Mouse (Mus musculus): ENCODE data around the gene Robo4. TPM values are rescaled to one million over a fixed set of nuclear protein-coding genes. Genes with fewer than 3 reads are reported as not detected.

Gene Robo4
- polyA plus RNA-seq, 1 experiment = 6.6 TPM

DNA sequence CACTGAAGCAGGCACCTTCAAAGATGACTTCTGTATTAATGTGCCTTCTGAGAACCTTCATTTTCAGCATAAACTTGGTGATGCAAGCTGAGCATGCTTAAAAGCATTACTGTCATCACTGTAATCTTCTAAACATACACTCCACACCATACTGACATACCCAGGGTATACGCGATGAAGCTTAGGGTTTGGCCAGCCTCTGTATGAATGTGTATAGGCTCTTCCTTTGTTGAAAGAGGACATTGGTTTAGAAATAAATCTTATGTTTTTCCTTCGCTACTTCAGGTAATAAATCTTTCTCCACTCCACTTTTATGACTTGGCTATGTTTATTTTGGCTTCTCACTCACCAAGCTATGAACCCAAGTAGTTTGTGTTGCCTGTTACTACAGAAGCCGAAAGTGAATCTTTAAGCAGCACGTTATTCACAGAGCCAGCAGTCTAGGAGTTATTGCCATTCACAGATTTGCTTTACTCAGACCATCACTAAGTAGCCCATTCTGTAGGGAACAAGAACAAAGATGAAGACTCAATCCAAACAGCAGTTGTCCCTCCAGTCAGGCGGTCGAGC is 30.4 kb upstream of the Robo4 start:
- Histone ChIP-seq H3K4me3 (ENCODE audit: control insufficient read depth, insufficient read depth, low read length) (no peak overlapping the region), H3K4me1 (replicated peaks; ENCODE audit: control insufficient read depth, insufficient read depth, low read length) (no peaks in the 10 kb centered on the region), H3K27me3 (ENCODE audit: control insufficient read depth, insufficient read depth, low read length) (no peaks in the 10 kb centered on the region), H3K27ac (ENCODE audit: control insufficient read depth, insufficient read depth, low read length) (no peak overlapping the region), H3K36me3 (ENCODE audit: control insufficient read depth, insufficient read depth, low read length) (no peaks in the 10 kb centered on the region)
- TF ChIP-seq POLR2A (IDR thresholded peaks at IDR 0.05; ENCODE audit: control insufficient read depth, extremely low read depth, insufficient read depth, low read length, poor library complexity) (no peak), CTCF (IDR thresholded peaks at IDR 0.05; ENCODE audit: borderline replicate concordance, control insufficient read depth, extremely low read depth, insufficient read depth, low read length, poor library complexity) (no peak)
- no peak for DNase-seq
- 91% methylated on average over 7 of the region's 7 CpGs for WGBS

DNA sequence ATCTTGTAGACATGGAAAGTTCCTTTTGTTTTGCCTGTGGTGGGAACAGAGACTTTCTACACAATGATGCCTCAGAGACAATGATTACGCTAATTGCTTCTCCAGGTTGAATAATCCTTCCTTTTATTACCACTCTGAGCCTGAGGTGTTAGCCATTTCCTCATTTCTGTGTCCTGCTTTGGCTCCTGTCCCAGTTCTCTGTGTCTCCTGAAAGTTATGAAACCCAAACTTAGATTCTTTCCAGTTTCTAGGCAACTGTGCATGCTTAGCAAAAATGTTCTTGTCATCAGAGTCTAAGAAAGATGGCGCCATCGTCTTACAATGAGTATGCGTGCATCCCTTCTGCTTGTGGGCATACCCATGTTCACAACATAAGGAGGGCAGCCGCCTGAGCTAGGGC is 26.0 kb upstream of the Robo4 start:
- 93% methylated on average over 5 of the region's 5 CpGs for WGBS
- DNase-seq = no peak

DNA sequence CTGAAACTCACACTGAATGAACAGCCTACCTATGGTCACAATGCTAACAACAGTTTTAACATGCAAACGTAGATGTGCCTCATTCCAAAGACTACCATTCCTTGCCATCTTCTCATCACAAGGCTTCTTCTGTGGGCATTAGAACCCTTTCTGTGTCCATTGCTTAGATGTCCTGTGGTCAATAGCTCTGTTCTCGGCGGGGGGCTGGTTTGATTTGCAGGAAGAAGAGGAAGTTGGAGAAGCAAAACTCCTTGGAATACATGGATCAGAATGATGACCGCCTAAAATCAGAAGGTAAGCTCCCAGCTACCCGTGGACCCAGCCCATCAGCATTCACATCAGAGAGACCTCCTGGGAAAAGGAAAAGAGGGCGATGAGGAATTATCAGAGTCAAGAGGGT is 18.5 kb upstream of the Robo4 start:
- Histone ChIP-seq H3K36me3 (ENCODE audit: control insufficient read depth, insufficient read depth, low read length) (no peaks in the 10 kb centered on the region), H3K4me3 (ENCODE audit: control insufficient read depth, insufficient read depth, low read length) (no peak overlapping the region), H3K27ac (ENCODE audit: control insufficient read depth, insufficient read depth, low read length) (no peak overlapping the region), H3K4me1 (replicated peaks; ENCODE audit: control insufficient read depth, insufficient read depth, low read length) (no peaks in the 10 kb centered on the region), H3K27me3 (ENCODE audit: control insufficient read depth, insufficient read depth, low read length) (no peaks in the 10 kb centered on the region; the same call in 1 of the 2 replicates)
- DNase-seq = no peak
- 91% methylated on average over 6 of the region's 6 CpGs for WGBS
- no peak for TF ChIP-seq POLR2A (IDR thresholded peaks at IDR 0.05; ENCODE audit: control insufficient read depth, extremely low read depth, insufficient read depth, low read length, poor library complexity)
- TF ChIP-seq CTCF (IDR thresholded peaks at IDR 0.05; ENCODE audit: borderline replicate concordance, control insufficient read depth, extremely low read depth, insufficient read depth, low read length, poor library complexity) = no peak

More for the DNA sequence above, 26.0 kb upstream of the Robo4 start:
- no peak overlapping the region for H3K27ac ChIP-seq (ENCODE audit: control insufficient read depth, insufficient read depth, low read length)
- H3K36me3 ChIP-seq (ENCODE audit: control insufficient read depth, insufficient read depth, low read length) = no peaks in the 10 kb centered on the region
- no peaks in the 10 kb centered on the region for H3K4me1 ChIP-seq (replicated peaks; ENCODE audit: control insufficient read depth, insufficient read depth, low read length)
- TF ChIP-seq POLR2A (IDR thresholded peaks at IDR 0.05; ENCODE audit: control insufficient read depth, extremely low read depth, insufficient read depth, low read length, poor library complexity) (no peak), CTCF (IDR thresholded peaks at IDR 0.05; ENCODE audit: borderline replicate concordance, control insufficient read depth, extremely low read depth, insufficient read depth, low read length, poor library complexity) (no peak)
- no peak overlapping the region for H3K4me3 ChIP-seq (ENCODE audit: control insufficient read depth, insufficient read depth, low read length)
- H3K27me3 ChIP-seq (ENCODE audit: control insufficient read depth, insufficient read depth, low read length) = no peaks in the 10 kb centered on the region

DNA sequence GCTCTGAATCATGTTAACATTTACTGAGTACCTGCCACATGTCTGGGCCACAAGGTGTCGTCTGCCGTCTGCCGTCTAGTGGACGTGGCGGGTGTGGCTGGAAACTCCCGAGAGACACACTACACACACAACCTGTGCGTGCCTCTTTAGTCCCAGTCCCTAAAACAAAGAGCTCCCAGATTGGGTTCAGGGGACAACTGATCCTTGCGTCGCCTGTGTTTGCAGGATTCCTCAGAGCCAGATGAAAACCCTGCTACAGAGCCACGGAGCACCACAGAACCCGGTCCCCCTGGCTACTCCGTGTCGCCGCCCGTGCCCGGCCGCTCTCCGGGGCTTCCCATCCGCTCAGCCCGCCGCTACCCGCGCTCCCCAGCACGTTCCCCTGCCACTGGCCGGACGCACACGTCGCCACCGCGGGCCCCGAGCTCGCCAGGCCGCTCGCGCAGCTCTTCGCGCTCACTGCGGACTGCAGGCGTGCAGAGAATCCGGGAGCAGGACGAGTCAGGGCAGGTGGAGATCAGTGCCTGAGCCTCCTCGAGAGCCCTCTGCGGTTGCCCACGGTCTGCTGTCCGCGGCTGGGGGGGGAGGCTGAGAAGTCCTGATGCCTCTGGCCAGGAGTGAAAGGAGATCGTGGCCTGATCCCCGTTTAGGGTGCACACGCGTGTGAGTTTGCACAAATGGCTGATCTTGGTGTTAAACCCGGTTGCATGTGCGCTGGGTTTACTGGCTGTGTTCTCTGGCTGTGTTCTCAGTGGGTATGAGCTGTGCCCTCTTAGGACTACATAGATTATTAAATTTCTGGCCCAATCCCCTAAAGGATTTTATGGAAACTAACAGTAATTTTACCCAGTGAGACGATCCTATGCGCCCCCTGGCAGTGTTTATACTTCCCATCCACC is 17.2 kb upstream of the Robo4 start:
- TF ChIP-seq POLR2A (IDR thresholded peaks at IDR 0.05; ENCODE audit: control insufficient read depth, extremely low read depth, insufficient read depth, low read length, poor library complexity) (no peak), CTCF (IDR thresholded peaks at IDR 0.05; ENCODE audit: borderline replicate concordance, control insufficient read depth, extremely low read depth, insufficient read depth, low read length, poor library complexity) (no peak)
- no peaks in the 10 kb centered on the region; the same call in 1 of the 2 replicates for H3K27me3 ChIP-seq (ENCODE audit: control insufficient read depth, insufficient read depth, low read length)
- no peaks in the 10 kb centered on the region for H3K36me3 ChIP-seq (ENCODE audit: control insufficient read depth, insufficient read depth, low read length)
- no peaks in the 10 kb centered on the region for H3K4me1 ChIP-seq (replicated peaks; ENCODE audit: control insufficient read depth, insufficient read depth, low read length)
- H3K4me3 ChIP-seq (ENCODE audit: control insufficient read depth, insufficient read depth, low read length) = no peak overlapping the region
- H3K27ac ChIP-seq (ENCODE audit: control insufficient read depth, insufficient read depth, low read length) = no peak overlapping the region
- 9% methylated on average over 54 of the region's 54 CpGs for WGBS
- DNase-seq = no peak

DNA sequence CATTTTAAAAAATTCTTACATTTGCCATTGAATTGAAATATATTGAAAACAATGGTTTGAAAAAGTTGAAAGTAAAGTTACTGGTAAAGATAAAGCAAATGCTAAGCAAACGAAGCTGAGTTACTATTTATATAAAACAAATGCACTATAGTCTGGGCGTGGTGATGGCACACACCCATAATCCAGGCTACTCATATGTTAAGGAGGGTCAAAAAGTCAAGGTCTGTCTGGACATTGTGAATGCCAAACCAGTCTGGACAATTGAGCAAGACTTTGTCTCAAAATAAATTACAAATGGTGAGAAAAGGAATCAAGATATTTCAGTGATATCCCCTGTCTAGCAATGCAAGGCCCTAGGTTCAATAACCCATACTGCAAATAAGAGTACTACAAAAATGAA is 10.8 kb upstream of the Robo4 start:
- TF ChIP-seq POLR2A (IDR thresholded peaks at IDR 0.05; ENCODE audit: control insufficient read depth, extremely low read depth, insufficient read depth, low read length, poor library complexity) (no peak), CTCF (IDR thresholded peaks at IDR 0.05; ENCODE audit: borderline replicate concordance, control insufficient read depth, extremely low read depth, insufficient read depth, low read length, poor library complexity) (no peak)
- no peak for DNase-seq
- Histone ChIP-seq H3K4me3 (ENCODE audit: control insufficient read depth, insufficient read depth, low read length) (no peak overlapping the region), H3K27ac (ENCODE audit: control insufficient read depth, insufficient read depth, low read length) (no peak overlapping the region), H3K4me1 (replicated peaks; ENCODE audit: control insufficient read depth, insufficient read depth, low read length) (no peaks in the 10 kb centered on the region), H3K36me3 (ENCODE audit: control insufficient read depth, insufficient read depth, low read length) (no peaks in the 10 kb centered on the region), H3K27me3 (ENCODE audit: control insufficient read depth, insufficient read depth, low read length) (no peaks in the 10 kb centered on the region)
- 88% methylated on average over 2 of the region's 2 CpGs for WGBS

DNA sequence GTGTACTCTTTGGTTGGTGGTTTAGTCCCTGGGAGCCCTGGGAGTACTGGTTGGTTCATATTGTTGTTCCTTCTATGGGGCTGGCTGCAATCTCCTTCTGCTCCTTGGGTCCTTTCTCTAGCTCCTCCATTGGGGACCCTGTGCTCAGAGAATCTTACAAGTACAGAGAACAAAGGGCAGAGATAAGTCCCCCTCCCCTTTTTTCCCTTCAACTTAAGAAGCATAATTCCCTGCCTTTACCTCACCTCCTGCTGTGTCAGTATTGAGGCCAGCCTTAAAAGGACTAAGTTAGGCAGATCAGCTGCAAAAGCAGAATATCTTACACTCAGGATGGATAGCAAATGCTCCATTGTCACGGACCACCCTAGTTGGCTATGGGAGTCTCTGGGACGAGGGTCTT is 9.6 kb upstream of the Robo4 start:
- Histone ChIP-seq H3K36me3 (ENCODE audit: control insufficient read depth, insufficient read depth, low read length) (no peaks in the 10 kb centered on the region), H3K4me1 (replicated peaks; ENCODE audit: control insufficient read depth, insufficient read depth, low read length) (no peaks in the 10 kb centered on the region), H3K27ac (ENCODE audit: control insufficient read depth, insufficient read depth, low read length) (no peak overlapping the region), H3K27me3 (ENCODE audit: control insufficient read depth, insufficient read depth, low read length) (no peaks in the 10 kb centered on the region), H3K4me3 (ENCODE audit: control insufficient read depth, insufficient read depth, low read length) (no peak overlapping the region)
- WGBS = 92% methylated on average over 2 of the region's 2 CpGs
- TF ChIP-seq POLR2A (IDR thresholded peaks at IDR 0.05; ENCODE audit: control insufficient read depth, extremely low read depth, insufficient read depth, low read length, poor library complexity) (no peak), CTCF (IDR thresholded peaks at IDR 0.05; ENCODE audit: borderline replicate concordance, control insufficient read depth, extremely low read depth, insufficient read depth, low read length, poor library complexity) (no peak)
- no peak for DNase-seq

Measured in thymus, adult 2 months (tissue).